Mouse (Mus musculus) MEL (cell line): ENCODE results near the gene Btbd10. TPM values are rescaled to one million over a fixed set of nuclear protein-coding genes. Genes with fewer than 3 reads are reported as not detected.

Experiments used
- DNase-seq: peaks from one replicate; pipeline ENCODE4 v3.0.0; 2011; ENCODE audit warnings: low read depth, low spot score
- H3K27ac ChIP-seq: 2 replicates; pipeline ENCODE4 v1.5.1; 2012; ENCODE audit warnings: low read depth, mild to moderate bottlenecking, control low read depth, low read length, moderate library complexity; ENCODE audit not compliant: control insufficient read depth
- H3K27me3 ChIP-seq, 2 experiments: fragments of 150-350 bp in 1 of 2; sonication (generic) in 1 of 2; 2 replicates each; pipeline ENCODE4 v1.6.1; 2012; ENCODE audit warnings: low read length in 2 of 2, mild to moderate bottlenecking in 2 of 2, improper control_type of control experiment in 1 of 2, moderate library complexity in 1 of 2; ENCODE audit not compliant: insufficient read depth in 2 of 2, control insufficient read depth in 1 of 2
- H3K36me3 ChIP-seq, 2 experiments: 2 replicates each; pipeline ENCODE4 v1.6.1; 2012 to 2014; ENCODE audit warnings: low read length in 2 of 2, improper control_type of control experiment in 1 of 2, inconsistent platforms in 1 of 2, mild to moderate bottlenecking in 1 of 2; ENCODE audit not compliant: insufficient read depth in 2 of 2, control insufficient read depth in 1 of 2
- H3K4me1 ChIP-seq, 2 experiments: fragments of 150-350 bp in 1 of 2; sonication (generic) in 1 of 2; 2 replicates each; pipeline ENCODE4 v1.6.1; 2012; ENCODE audit warnings: low read length in 2 of 2, improper control_type of control experiment in 1 of 2, mild to moderate bottlenecking in 1 of 2; ENCODE audit not compliant: insufficient read depth in 2 of 2, control insufficient read depth in 1 of 2
- H3K4me3 ChIP-seq, 2 experiments: fragments of 150-350 bp in 1 of 2; sonication (generic) in 1 of 2; 2 replicates each; pipeline ENCODE4 v1.5.1; 2012; ENCODE audit warnings: low read depth in 2 of 2, low read length in 2 of 2, mild to moderate bottlenecking in 2 of 2, moderate library complexity in 2 of 2, control low read depth in 1 of 2, improper control_type of control experiment in 1 of 2; ENCODE audit not compliant: control insufficient read depth in 1 of 2, insufficient read depth in 1 of 2
- H3K79me2 ChIP-seq: 2 replicates; pipeline ENCODE4 v1.6.1; 2012; ENCODE audit warnings: mild to moderate bottlenecking, low read length, moderate library complexity; ENCODE audit not compliant: control insufficient read depth, poor library complexity, insufficient read depth
- H3K9ac ChIP-seq: 2 replicates; pipeline ENCODE4 v1.6.1; 2012; ENCODE audit warnings: low read depth, mild to moderate bottlenecking, control low read depth, low read length, moderate library complexity; ENCODE audit not compliant: control insufficient read depth, poor library complexity, severe bottlenecking
- H3K9me3 ChIP-seq: fragments of 150-350 bp; sonication (generic); replicated peaks from 2 replicates; pipeline ENCODE4 v1.6.1; 2012; ENCODE audit warnings: mild to moderate bottlenecking, low read length, improper control_type of control experiment, moderate library complexity; ENCODE audit not compliant: insufficient read depth
- CHD1 ChIP-seq: IDR thresholded peaks from 2 replicates; pipeline ENCODE4 v1.6.1; 2012; ENCODE audit warnings: low read depth, mild to moderate bottlenecking, inconsistent platforms, low read length, improper control_type of control experiment
- EP300 ChIP-seq, 2 experiments: IDR thresholded peaks; 2 replicates each; pipeline ENCODE4 v1.6.1; 2011; ENCODE audit warnings: improper control_type of control experiment in 2 of 2, low read length in 2 of 2, low read depth in 1 of 2, mild to moderate bottlenecking in 1 of 2
- ETS1 ChIP-seq: IDR thresholded peaks from 2 replicates; pipeline ENCODE4 v1.6.1; 2012; ENCODE audit warnings: low read depth, mild to moderate bottlenecking, inconsistent platforms, low read length, improper control_type of control experiment, moderate library complexity
- GABPA ChIP-seq: IDR thresholded peaks from 2 replicates; pipeline ENCODE4 v1.6.1; 2012; ENCODE audit warnings: low read depth, mild to moderate bottlenecking, inconsistent platforms, low read length, improper control_type of control experiment, moderate library complexity
- MAX ChIP-seq: IDR thresholded peaks from 2 replicates; pipeline ENCODE4 v1.6.1; 2011; ENCODE audit warnings: low read length, improper control_type of control experiment
- NRF1 ChIP-seq: IDR thresholded peaks from 2 replicates; pipeline ENCODE4 v1.6.1; 2014; ENCODE audit warnings: low read depth, mild to moderate bottlenecking, inconsistent platforms, low read length, improper control_type of control experiment, moderate library complexity; ENCODE audit not compliant: poor library complexity, insufficient read depth, severe bottlenecking
- POLR2A ChIP-seq, 2 experiments: IDR thresholded peaks; 2 replicates each; pipeline ENCODE4 v1.6.1; 2011 to 2012; ENCODE audit warnings: low read length in 2 of 2, mild to moderate bottlenecking in 2 of 2, control low read depth in 1 of 2, improper control_type of control experiment in 1 of 2, low read depth in 1 of 2, moderate library complexity in 1 of 2; ENCODE audit not compliant: control insufficient read depth in 1 of 2, insufficient read depth in 1 of 2, poor library complexity in 1 of 2
- RAD21 ChIP-seq: IDR thresholded peaks from 2 replicates; pipeline ENCODE4 v1.6.1; 2011; ENCODE audit warnings: mild to moderate bottlenecking, low read depth, low read length, improper control_type of control experiment
- SMC3 ChIP-seq: IDR thresholded peaks from 2 replicates; pipeline ENCODE4 v1.6.1; 2011; ENCODE audit warnings: low read depth, low read length, improper control_type of control experiment
- TAL1 ChIP-seq: IDR thresholded peaks from 2 replicates; pipeline ENCODE4 v1.6.1; 2012; ENCODE audit warnings: mild to moderate bottlenecking, inconsistent platforms, low read length, moderate library complexity, mixed read lengths
- TCF12 ChIP-seq: IDR thresholded peaks from 2 replicates; pipeline ENCODE4 v1.6.1; 2014; ENCODE audit warnings: low read depth, mild to moderate bottlenecking, inconsistent platforms, low read length, improper control_type of control experiment, moderate library complexity
- UBTF ChIP-seq: IDR thresholded peaks from 2 replicates; pipeline ENCODE4 v1.6.1; 2012; ENCODE audit warnings: low read depth, mild to moderate bottlenecking, inconsistent platforms, low read length, improper control_type of control experiment, moderate library complexity, borderline replicate concordance; ENCODE audit not compliant: insufficient read depth
- USF1 ChIP-seq: IDR thresholded peaks from 2 replicates; pipeline ENCODE4 v1.6.1; 2014; ENCODE audit warnings: low read depth, mild to moderate bottlenecking, inconsistent platforms, low read length, improper control_type of control experiment, moderate library complexity
- USF2 ChIP-seq, 2 experiments: IDR thresholded peaks; 2 replicates each; pipeline ENCODE4 v1.6.1; 2011 to 2012; ENCODE audit warnings: improper control_type of control experiment in 2 of 2, low read length in 2 of 2, borderline replicate concordance in 1 of 2, inconsistent platforms in 1 of 2, low read depth in 1 of 2, mild to moderate bottlenecking in 1 of 2; ENCODE audit not compliant: insufficient read depth in 1 of 2
- ZC3H11A ChIP-seq: IDR thresholded peaks from 2 replicates; pipeline ENCODE4 v1.6.1; 2012; ENCODE audit warnings: low read depth, mild to moderate bottlenecking, inconsistent platforms, low read length, improper control_type of control experiment
- ZMIZ1 ChIP-seq: IDR thresholded peaks from 2 replicates; pipeline ENCODE4 v1.6.1; 2012; ENCODE audit warnings: low read depth, mild to moderate bottlenecking, inconsistent platforms, low read length, improper control_type of control experiment, moderate library complexity
- ZNF384 ChIP-seq: IDR thresholded peaks from 2 replicates; pipeline ENCODE4 v1.6.1; 2012; ENCODE audit warnings: low read depth, mild to moderate bottlenecking, inconsistent platforms, low read length, improper control_type of control experiment
- polyA plus RNA-seq, 2 experiments: library from polyadenylated mRNA; stranded (reverse) in 1 of 2; unstranded in 1 of 2; fragments of >175 nt in 1 of 2; fragments of >200 nt in 1 of 2; gene quantifications; 2 replicates each; pipeline versions ENCODE4 v1.2.1 to v1.2.4; 2012; ENCODE audit warnings: low replicate concordance in 2 of 2, low read depth in 1 of 2; ENCODE audit not compliant: insufficient read length in 2 of 2, insufficient read depth in 1 of 2, missing spikeins in 1 of 2
- total RNA-seq: library from RNA; depleted of rRNA; stranded (reverse); fragments of 300-350 nt; gene quantifications from 2 replicates; pipeline ENCODE4 v1.2.3, GENCODE M21; 2012

The Btbd10 gene
- total and polyA plus RNA-seq, 3 experiments, result 9.8 to 15.7 TPM; not detected in 1

DNA sequence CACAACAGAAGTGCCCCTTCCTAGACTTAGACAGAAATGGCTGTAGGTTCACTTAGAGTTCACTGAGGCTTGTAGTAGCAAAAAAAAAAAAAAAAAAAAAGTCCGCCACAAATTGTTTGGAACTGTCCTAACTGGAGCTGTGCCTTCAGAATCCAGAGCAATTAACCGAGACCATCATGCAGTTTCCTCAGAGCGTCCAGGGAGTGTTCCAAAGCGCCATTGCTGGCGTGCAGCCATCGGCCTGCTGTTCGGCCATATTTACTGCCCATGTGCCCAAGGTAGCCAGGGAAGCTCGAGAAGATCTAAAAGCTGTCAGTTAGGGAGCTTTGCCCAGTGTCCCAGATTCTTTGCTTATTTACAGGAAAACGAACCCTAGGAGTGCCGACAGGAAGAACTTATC is 98.6 kb downstream of the Btbd10 start:
- Histone ChIP-seq H3K4me3 (no peak overlapping the region), H3K9ac (no peak overlapping the region), H3K27ac (no peak overlapping the region), H3K79me2 (no peaks in the 10 kb centered on the region), H3K4me1 (no peaks in the 10 kb centered on the region), H3K27me3 (no peaks in the 10 kb centered on the region), H3K36me3 (no peaks in the 10 kb centered on the region), H3K9me3 (no peaks in the 10 kb centered on the region)
- no peak for DNase-seq
- TF ChIP-seq POLR2A (IDR thresholded peaks at IDR 0.05; ENCODE audit: control insufficient read depth in 1 of 2, insufficient read depth in 1 of 2, low read depth in 1 of 2, low read length in 2 of 2, poor library complexity in 1 of 2) (no peak), MAX (no peak), UBTF (no peak), SMC3 (no peak)

DNA sequence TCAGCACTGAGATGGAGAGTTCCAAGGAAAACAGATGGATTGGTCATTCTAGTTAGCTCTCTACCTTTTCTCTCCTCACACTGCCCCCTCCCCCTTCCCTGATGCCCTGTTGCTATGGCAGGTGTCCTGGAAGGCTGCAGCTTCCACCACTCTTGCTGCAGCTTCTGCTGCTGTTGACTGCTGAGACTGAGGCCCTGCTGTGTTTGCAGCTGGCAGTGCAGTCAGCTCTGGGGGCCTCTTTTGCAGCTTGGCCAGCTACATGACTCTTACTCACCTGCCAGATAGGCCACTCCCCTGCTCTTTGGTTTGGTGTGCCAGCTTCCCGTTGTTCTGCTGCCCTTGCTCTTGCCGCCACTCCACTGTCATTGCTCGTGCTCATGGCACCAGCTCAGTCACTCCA is 99.3 kb downstream of the Btbd10 start:
- H3K4me3 ChIP-seq, result no peak overlapping the region
- TF ChIP-seq TCF12 (no peak), GABPA (no peak)
- H3K27me3 ChIP-seq, result no peaks in the 10 kb centered on the region
- no peaks in the 10 kb centered on the region for H3K9me3 ChIP-seq
- H3K27ac ChIP-seq, result no peak overlapping the region
- no peak for DNase-seq
- H3K9ac ChIP-seq, result no peak overlapping the region
- H3K36me3 ChIP-seq, result no peaks in the 10 kb centered on the region
- H3K4me1 ChIP-seq, result no peaks in the 10 kb centered on the region
- no peaks in the 10 kb centered on the region for H3K79me2 ChIP-seq

DNA sequence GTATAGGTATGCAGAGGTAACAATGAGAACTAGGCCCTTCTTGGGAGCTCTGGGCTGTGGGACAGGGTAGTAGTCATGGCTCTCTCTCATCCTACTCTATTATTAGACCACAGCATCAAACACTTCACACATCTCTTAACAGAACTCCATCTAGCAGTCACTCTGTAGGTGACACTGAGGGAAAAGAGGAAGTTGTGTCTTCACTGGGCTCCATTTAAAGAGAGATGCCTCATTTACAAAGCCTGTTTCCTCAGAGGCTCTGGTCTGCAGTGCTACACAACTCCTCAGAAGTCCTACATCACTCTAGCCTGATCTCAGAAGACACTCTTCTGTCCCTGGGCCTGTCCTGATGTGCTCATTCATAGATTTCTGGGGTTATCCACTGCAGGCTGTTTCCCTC is 100.1 kb downstream of the Btbd10 start:
- Histone ChIP-seq H3K27ac (no peak overlapping the region), H3K27me3 (no peaks in the 10 kb centered on the region)
- TF ChIP-seq EP300 (IDR thresholded peaks at IDR 0.05; ENCODE audit: low read depth in 1 of 2, low read length in 2 of 2) (no peak), ZC3H11A (no peak)
- TF ChIP-seq, all 39 proteins: peak for 0
- no peaks in the 10 kb centered on the region for H3K4me1 ChIP-seq
- H3K79me2 ChIP-seq, result no peaks in the 10 kb centered on the region
- H3K9me3 ChIP-seq, result no peaks in the 10 kb centered on the region
- no peak overlapping the region for H3K4me3 ChIP-seq
- H3K36me3 ChIP-seq, result no peaks in the 10 kb centered on the region
- no peak for DNase-seq
- no peak overlapping the region for H3K9ac ChIP-seq

DNA sequence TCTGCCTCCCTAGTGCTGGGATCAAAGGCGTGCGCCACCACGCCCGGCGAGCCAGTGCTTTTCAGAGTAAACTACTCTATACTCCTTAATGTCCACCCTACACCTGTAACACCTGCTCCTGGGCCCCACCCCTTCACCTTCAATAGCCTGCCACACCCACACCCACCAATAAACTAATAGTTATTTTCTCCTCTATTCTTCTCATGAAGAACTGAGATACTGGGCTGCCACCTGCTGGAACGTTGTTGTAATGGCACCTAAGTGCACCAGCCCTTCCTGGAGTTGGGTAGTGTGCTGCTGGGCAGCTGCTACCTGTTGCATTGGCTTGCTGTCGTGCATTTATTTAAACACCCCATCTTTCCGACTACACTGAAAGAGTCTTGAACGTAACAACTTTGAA is 100.9 kb downstream of the Btbd10 start:
- no peak for DNase-seq
- no peak overlapping the region for H3K4me3 ChIP-seq

More for the DNA sequence above, 100.9 kb downstream of the Btbd10 start:
- no peak overlapping the region for H3K9ac ChIP-seq
- no peaks in the 10 kb centered on the region for H3K79me2 ChIP-seq
- H3K4me1 ChIP-seq, result no peaks in the 10 kb centered on the region
- TF ChIP-seq TAL1, result no peak
- TF ChIP-seq USF1, result no peak
- no peak for TF ChIP-seq CHD1
- TF ChIP-seq NRF1, result no peak
- no peak for TF ChIP-seq USF2 (IDR thresholded peaks at IDR 0.05; ENCODE audit: borderline replicate concordance in 1 of 2, insufficient read depth in 1 of 2, low read depth in 1 of 2, low read length in 2 of 2)
- no peak for TF ChIP-seq ZNF384
- no peak for TF ChIP-seq RAD21
- no peak for TF ChIP-seq ETS1
- TF ChIP-seq ZMIZ1, result no peak
- TF ChIP-seq, all 39 proteins: peak for 0
- H3K36me3 ChIP-seq, result no peaks in the 10 kb centered on the region
- H3K27ac ChIP-seq, result no peak overlapping the region
- H3K27me3 ChIP-seq, result no peaks in the 10 kb centered on the region
- no peaks in the 10 kb centered on the region for H3K9me3 ChIP-seq
